Mouse (Mus musculus) thymus, adult 2 months (tissue): ENCODE results near the gene Lrrc28. TPM values are rescaled to one million over a fixed set of nuclear protein-coding genes. Genes with fewer than 3 reads are reported as not detected.
"Not testable (repeated sequence)": the region's sequence is repeated elsewhere in the genome, so short reads cannot be mapped to it uniquely, and the experiment has no call there.

Experiments used
- DNase-seq: peaks from one replicate; pipeline ENCODE4 v3.0.0; 2021
- H3K27ac ChIP-seq: fragments of 200-500 bp; 2 replicates; pipeline ENCODE4 v1.5.1; 2012; ENCODE audit warnings: low read length, control low read depth; ENCODE audit not compliant: control insufficient read depth, insufficient read depth
- H3K27me3 ChIP-seq: fragments of 200-500 bp; 2 replicates; pipeline ENCODE4 v1.6.1; 2012; ENCODE audit warnings: mild to moderate bottlenecking, low read length, moderate library complexity, mixed read lengths; ENCODE audit not compliant: control insufficient read depth, insufficient read depth
- H3K36me3 ChIP-seq: fragments of 200-500 bp; 2 replicates; pipeline ENCODE4 v1.6.1; 2012; ENCODE audit warnings: mild to moderate bottlenecking, low read length, moderate library complexity; ENCODE audit not compliant: control insufficient read depth, insufficient read depth
- H3K4me1 ChIP-seq: fragments of 200-500 bp; replicated peaks from 2 replicates; pipeline ENCODE4 v1.6.1; 2012; ENCODE audit warnings: low read length; ENCODE audit not compliant: control insufficient read depth, insufficient read depth
- H3K4me3 ChIP-seq: fragments of 200-500 bp; 2 replicates; pipeline ENCODE4 v1.5.1; 2012; ENCODE audit warnings: mild to moderate bottlenecking, low read length, control low read depth, moderate library complexity; ENCODE audit not compliant: control insufficient read depth, insufficient read depth
- CTCF ChIP-seq: fragments of 200-500 bp; IDR thresholded peaks from 2 replicates; pipeline ENCODE4 v1.5.1; 2012; ENCODE audit warnings: mild to moderate bottlenecking, control low read depth, low read length, moderate library complexity, borderline replicate concordance; ENCODE audit not compliant: control insufficient read depth, poor library complexity, insufficient read depth; ENCODE audit errors: extremely low read depth
- POLR2A ChIP-seq: fragments of 200-500 bp; IDR thresholded peaks from 2 replicates; pipeline ENCODE4 v1.6.1; 2012; ENCODE audit warnings: mild to moderate bottlenecking, low read length, control low read depth, moderate library complexity; ENCODE audit not compliant: control insufficient read depth, poor library complexity, insufficient read depth; ENCODE audit errors: extremely low read depth
- WGBS: fragments of 180-500 bp; shearing (Covaris S2); methylation state at CpG from one replicate; pipeline ENCODE4 v1.1.7; 2018; 5-methylcytosine and 5-hydroxymethylcytosine counted together
- polyA plus RNA-seq: library from polyadenylated mRNA; depleted of rRNA; stranded (reverse); fragments of >200 nt; gene quantifications from 2 replicates; pipeline ENCODE4 v1.2.3, GENCODE M21; 2012

Gene Lrrc28
- polyA plus RNA-seq, 1 experiment: 39.4 TPM

GRCm38 (mm10) chr7:67535941-67536340, 109.1 kb downstream of the Lrrc28 start:
- TF ChIP-seq CTCF: no peak
- no peak for TF ChIP-seq POLR2A
- 91% methylated on average over 4 of the region's 4 CpGs for WGBS

GRCm38 (mm10) chr7:67530981-67531380, 114.1 kb downstream of the Lrrc28 start:
- no peak for TF ChIP-seq CTCF
- TF ChIP-seq POLR2A: no peak
- WGBS: 93% methylated on average over 2 of the region's 2 CpGs
- Histone ChIP-seq H3K27me3 (no peaks in the 10 kb centered on the region), H3K4me1 (peaks cover 9% of the 10 kb centered on the region; the same call in 1 of the 2 replicates), H3K27ac (no peak overlapping the region), H3K4me3 (no peak overlapping the region), H3K36me3 (no peaks in the 10 kb centered on the region)
- no peak for DNase-seq

More at GRCm38 (mm10) chr7:67535941-67536340, 109.1 kb downstream of the Lrrc28 start:
- H3K27ac ChIP-seq: no peak overlapping the region
- H3K27me3 ChIP-seq: no peaks in the 10 kb centered on the region
- no peak for DNase-seq
- H3K4me1 ChIP-seq: peaks cover 3% of the 10 kb centered on the region; the same call in 1 of the 2 replicates
- H3K4me3 ChIP-seq: no peak overlapping the region
- H3K36me3 ChIP-seq: no peaks in the 10 kb centered on the region

DNA sequence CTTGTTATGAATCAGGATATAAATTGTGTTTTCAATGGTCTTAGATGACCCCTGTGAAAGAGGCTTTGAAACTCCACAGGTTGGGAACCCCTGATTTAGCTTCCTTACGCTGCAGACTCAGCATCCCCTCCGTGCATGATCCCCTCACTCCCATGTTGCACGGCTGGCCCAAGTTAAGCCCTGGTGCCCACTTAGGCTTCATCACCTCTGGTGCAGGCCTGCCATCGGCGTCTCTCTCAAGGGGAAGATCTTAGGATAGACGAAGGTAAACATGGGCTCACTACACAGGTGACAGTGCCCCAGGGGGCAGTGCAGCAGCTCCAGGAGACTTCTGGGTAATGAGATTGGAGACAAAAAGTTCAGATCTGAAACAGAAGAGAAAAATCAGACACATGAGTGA, 115.7 kb downstream of the Lrrc28 start:
- Histone ChIP-seq H3K27me3 (no peaks in the 10 kb centered on the region), H3K4me1 (peaks cover 9% of the 10 kb centered on the region; the same call in 1 of the 2 replicates), H3K36me3 (no peaks in the 10 kb centered on the region), H3K4me3 (no peak overlapping the region), H3K27ac (no peak overlapping the region)
- DNase-seq: no peak
- WGBS: 97% methylated on average over 6 of the region's 6 CpGs
- TF ChIP-seq CTCF: no peak

GRCm38 (mm10) chr7:67528821-67529221, 116.2 kb downstream of the Lrrc28 start:
- peaks cover 9% of the 10 kb centered on the region; the same call in 1 of the 2 replicates for H3K4me1 ChIP-seq
- H3K27ac ChIP-seq: no peak overlapping the region
- 96% methylated on average over 18 of the region's 18 CpGs for WGBS
- TF ChIP-seq CTCF (no peak), POLR2A (no peak)
- no peaks in the 10 kb centered on the region for H3K36me3 ChIP-seq
- no peak for DNase-seq
- H3K4me3 ChIP-seq: no peak overlapping the region
- H3K27me3 ChIP-seq: no peaks in the 10 kb centered on the region

DNA sequence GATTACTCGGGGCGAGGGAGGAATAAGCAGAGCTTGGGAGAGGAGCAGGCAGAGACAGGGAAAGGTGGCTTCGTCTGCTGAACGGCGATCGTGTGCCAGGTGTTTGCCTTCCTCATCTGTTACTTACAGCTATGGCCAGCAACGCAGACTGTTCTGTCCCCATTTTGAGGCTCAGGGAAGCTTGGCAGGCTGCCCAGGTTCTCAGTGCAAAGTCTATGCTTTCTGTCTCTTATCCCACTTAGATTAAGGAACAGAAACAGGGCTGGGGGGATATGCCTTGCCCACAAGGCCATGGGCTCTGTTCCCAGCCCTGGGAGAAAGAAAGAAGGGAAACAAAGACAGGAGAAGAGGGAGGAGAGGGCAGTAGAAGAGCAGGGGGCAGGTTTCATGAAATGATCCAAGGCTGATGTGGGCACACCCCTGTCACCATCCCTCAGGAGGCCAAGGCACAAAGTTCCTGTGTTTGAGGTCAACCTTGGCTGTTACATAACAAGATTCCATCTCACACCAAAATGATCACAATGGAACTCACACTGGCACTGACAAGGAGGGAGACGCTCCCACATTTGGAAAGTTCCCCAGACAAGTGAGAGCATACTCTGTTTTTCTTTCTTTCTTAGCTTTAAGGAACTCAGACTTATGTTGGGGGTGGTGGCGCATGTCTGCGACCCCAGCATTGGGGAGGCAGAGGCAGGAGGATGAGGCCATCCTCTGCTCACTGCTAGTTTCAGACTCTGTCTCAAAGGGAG, 116.8 kb downstream of the Lrrc28 start:
- Histone ChIP-seq H3K27ac (no peak overlapping the region), H3K4me3 (no peak overlapping the region), H3K36me3 (no peaks in the 10 kb centered on the region), H3K27me3 (no peaks in the 10 kb centered on the region), H3K4me1 (peaks cover 10% of the 10 kb centered on the region; the same call in 1 of the 2 replicates)
- DNase-seq: no peak
- no peak for TF ChIP-seq POLR2A
- no peak for TF ChIP-seq CTCF
- WGBS: 85% methylated on average over 10 of the region's 10 CpGs

DNA sequence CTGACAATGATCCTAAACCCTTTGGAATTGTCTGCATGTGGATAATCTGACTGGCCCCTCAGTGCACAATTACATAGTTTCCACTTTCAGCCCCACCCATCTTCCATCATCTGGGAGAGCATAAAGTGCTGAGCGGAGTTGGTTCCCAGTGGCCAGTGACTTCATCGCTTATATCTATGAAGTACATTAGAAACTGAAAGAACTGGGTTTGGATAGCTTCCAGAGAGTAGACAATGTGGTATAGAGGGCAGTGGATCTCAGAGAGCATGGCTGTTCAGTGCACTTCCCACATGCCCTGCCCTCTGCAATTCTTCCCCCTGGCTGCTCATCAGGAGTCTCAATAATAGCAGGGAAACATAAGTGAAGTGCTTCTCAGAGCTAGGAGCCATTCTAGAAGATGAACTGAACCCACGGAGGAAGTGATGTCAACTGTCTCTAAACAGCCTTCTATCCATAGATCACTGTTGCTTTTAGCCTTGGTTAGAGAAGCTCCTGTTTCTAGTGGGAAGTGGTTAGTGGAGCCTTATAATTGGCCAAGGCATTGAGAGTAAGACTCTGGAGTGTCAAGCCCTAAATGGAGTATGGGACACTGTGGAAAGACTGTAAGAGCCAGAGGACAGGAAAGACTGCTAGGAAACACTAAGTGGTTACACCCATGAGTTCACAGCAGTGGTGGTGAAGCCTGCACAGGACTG, 119.0 kb downstream of the Lrrc28 start:
- 83% methylated on average over 3 of the region's 3 CpGs for WGBS
- TF ChIP-seq CTCF (no peak), POLR2A (no peak)
- Histone ChIP-seq H3K27ac (no peak overlapping the region), H3K36me3 (no peaks in the 10 kb centered on the region), H3K27me3 (no peaks in the 10 kb centered on the region), H3K4me3 (no peak overlapping the region), H3K4me1 (peaks cover 10% of the 10 kb centered on the region; the same call in 1 of the 2 replicates)
- DNase-seq: no peak

DNA sequence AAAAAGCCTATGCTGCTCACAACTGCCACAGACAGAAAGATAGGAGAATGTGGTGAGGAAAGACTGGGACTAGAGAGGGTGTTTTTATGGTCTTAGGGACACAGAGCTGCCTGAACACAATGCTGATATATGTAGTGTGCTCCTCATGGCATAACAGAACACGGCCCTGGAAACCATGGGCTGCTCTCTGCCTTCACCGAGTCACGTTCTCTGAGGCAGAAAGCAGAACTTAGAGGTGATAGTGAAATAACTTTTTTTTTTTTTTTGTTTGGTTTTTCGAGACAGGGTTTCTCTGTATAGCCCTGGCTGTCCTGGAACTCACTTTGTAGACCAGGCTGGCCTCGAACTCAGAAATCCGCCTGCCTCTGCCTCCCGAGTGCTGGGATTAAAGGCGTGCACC, 121.0 kb downstream of the Lrrc28 start:
- H3K4me1 ChIP-seq: peaks cover 11% of the 10 kb centered on the region; the same call in 1 of the 2 replicates
- H3K27ac ChIP-seq, H3K4me3 ChIP-seq, H3K27me3 ChIP-seq, DNase-seq, H3K36me3 ChIP-seq: not testable (repeated sequence)
- 90% methylated on average over 8 of the region's 8 CpGs for WGBS
